Mouse (Mus musculus): ENCODE measurements around the gene Armh3. TPM values are rescaled to one million over a fixed set of nuclear protein-coding genes. Genes with fewer than 3 reads are reported as not detected.
A peak's percentile ranks its signal among the peaks of the same experiment; 100 is the strongest.
"Not testable (repeated sequence)": the region's sequence is repeated elsewhere in the genome, so short reads cannot be mapped to it uniquely, and the experiment has no call there.

The Armh3 gene
- polyA plus RNA-seq, 1 experiment from 2014 or later, result 23.9 TPM

DNA sequence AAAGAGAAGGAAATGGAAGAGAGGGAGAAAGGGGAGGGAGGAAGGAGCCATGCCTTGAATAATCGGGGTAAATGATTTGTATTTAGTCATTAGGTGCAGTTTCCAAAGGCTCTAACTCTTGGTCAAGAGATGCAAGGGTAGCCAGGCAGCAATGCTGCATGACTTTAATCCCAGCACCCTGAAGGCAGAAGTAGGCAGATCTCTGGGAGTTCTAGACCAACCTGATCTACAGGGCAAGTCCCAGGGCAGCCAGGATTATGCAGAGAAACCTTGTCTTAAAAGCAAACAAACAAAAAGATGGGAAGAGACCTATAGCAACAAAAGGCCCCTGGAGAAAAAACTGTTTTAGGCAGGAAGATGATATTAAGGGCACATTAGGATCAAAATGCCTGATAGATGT, 1.1 kb upstream of the Armh3 start:
- H3K9ac ChIP-seq, result 0 out of 2 replicates have a peak overlapping the region, but pooled peaks have one; percentile 71
- H3K27me3 ChIP-seq, result peaks cover 19% of the 10 kb centered on the region
- 84% methylated on average over 1 of the region's 1 CpGs for WGBS
- no peak overlapping the region for H3K4me3 ChIP-seq
- H3K36me3 ChIP-seq, result no peaks in the 10 kb centered on the region
- ATAC-seq (ENCODE audit: low FRiP score), result no peak
- H3K4me2 ChIP-seq, result no peak overlapping the region; the same call in 1 of the 2 replicates
- H3K27ac ChIP-seq, result no peak overlapping the region
- peaks cover 24% of the 10 kb centered on the region for H3K4me1 ChIP-seq (replicated peaks)
- no peaks in the 10 kb centered on the region for H3K9me3 ChIP-seq

GRCm38 (mm10) chr19:45998694-45999217, 468 bp upstream of the Armh3 start:
- Histone ChIP-seq H3K4me1 (replicated peaks) (peaks cover 18% of the 10 kb centered on the region), H3K9me3 (no peaks in the 10 kb centered on the region), H3K27me3 (peaks cover 13% of the 10 kb centered on the region; the same call in 1 of the 2 replicates), H3K36me3 (no peaks in the 10 kb centered on the region), H3K9ac (peak overlapping the region; percentile 71), H3K27ac (peak overlapping the region; percentile 18; the same call in 1 of the 2 replicates), H3K4me2 (peak overlapping the region; percentile 65), H3K4me3 (peak overlapping the region; percentile 87)
- WGBS, result 15% methylated on average over 8 of the region's 8 CpGs
- ATAC-seq (ENCODE audit: low FRiP score), result peak; percentile 59

DNA sequence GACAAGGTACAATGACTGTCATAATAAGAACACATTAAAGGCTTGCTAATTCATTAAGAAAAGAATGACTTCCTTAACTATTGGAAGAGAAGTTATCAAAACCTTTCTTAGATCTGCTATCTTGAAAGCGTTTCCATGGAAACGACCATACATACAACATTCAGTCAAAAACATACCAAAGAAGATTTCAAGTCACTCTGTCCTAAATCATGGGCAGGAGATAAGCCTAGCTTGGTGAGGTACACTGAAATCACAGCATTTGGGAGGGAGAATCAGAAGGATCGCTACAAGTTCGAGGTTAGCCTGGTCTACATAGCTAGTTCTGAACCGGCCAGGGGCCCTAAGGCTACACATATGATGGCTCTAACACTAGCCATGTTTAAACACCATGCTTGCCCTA, 923 bp downstream of the Armh3 start:
- Histone ChIP-seq H3K4me1 (replicated peaks) (peaks cover 10% of the 10 kb centered on the region), H3K9ac (peak overlapping the region; percentile 91), H3K27me3 (0 out of 2 replicates have a peak, but pooled peaks cover 4% of the 10 kb centered on the region), H3K27ac (peak overlapping the region; percentile 97), H3K4me3 (peak overlapping the region; percentile 87), H3K4me2 (peak overlapping the region; percentile 65), H3K36me3 (no peaks in the 10 kb centered on the region), H3K9me3 (no peaks in the 10 kb centered on the region)
- no peak for ATAC-seq (ENCODE audit: low FRiP score)
- WGBS, result 67% methylated on average over 5 of the region's 5 CpGs

- Histone ChIP-seq H3K27me3 (no peaks in the 10 kb centered on the region), H3K36me3 (peaks cover 5% of the 10 kb centered on the region; the same call in 1 of the 2 replicates), H3K4me2 (no peak overlapping the region), H3K9me3 (no peaks in the 10 kb centered on the region), H3K9ac (no peak overlapping the region), H3K4me1 (replicated peaks) (peaks cover 10% of the 10 kb centered on the region), H3K27ac (no peak overlapping the region), H3K4me3 (no peak overlapping the region)
- no peak for ATAC-seq (ENCODE audit: low FRiP score)
- WGBS, result 97% methylated on average over 13 of the region's 13 CpGs
Observed at GRCm38 (mm10) chr19:45993981-45994737, 4.1 kb downstream of the Armh3 start.

DNA sequence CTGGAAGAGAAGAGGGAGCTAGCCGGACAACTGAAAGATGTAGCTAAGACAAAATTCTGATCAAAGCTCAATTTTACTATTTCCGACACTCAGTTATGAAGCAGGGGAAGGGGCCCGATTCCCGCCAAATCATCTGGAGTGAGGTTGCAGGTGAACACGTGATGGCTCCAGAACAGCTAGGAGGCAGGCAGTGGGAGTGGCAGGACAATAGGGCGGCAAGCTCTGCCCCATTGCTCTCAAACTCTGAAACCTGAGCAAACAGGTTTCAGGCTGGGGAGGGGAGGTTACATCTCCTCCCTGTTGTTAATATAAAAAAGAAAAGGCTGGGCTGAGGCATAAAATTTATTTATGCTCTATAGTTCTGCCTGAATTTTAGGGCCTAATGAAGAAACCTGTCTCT, 4.8 kb downstream of the Armh3 start:
- 89% methylated on average over 6 of the region's 6 CpGs for WGBS
- not testable (repeated sequence) for H3K27ac ChIP-seq; H3K4me2 ChIP-seq; ATAC-seq (ENCODE audit: low FRiP score); H3K27me3 ChIP-seq; H3K9ac ChIP-seq; H3K9me3 ChIP-seq; H3K4me3 ChIP-seq
- H3K36me3 ChIP-seq, result peaks cover 10% of the 10 kb centered on the region
- H3K4me1 ChIP-seq (replicated peaks), result peaks cover 10% of the 10 kb centered on the region

- H3K4me1 ChIP-seq (replicated peaks), result no peaks in the 10 kb centered on the region
- H3K27me3 ChIP-seq, result no peaks in the 10 kb centered on the region
- no peak overlapping the region for H3K27ac ChIP-seq
- H3K9ac ChIP-seq, result no peak overlapping the region
- H3K36me3 ChIP-seq, result peaks cover 19% of the 10 kb centered on the region
- H3K9me3 ChIP-seq, result no peaks in the 10 kb centered on the region
- no peak overlapping the region for H3K4me2 ChIP-seq
- WGBS, result 91% methylated on average over 3 of the region's 3 CpGs
- H3K4me3 ChIP-seq, result no peak overlapping the region
- no peak for ATAC-seq (ENCODE audit: low FRiP score)
Observed at GRCm38 (mm10) chr19:45991171-45991570, 7.1 kb downstream of the Armh3 start.

GRCm38 (mm10) chr19:45988238-45988637, 10.1 kb downstream of the Armh3 start:
- ATAC-seq (ENCODE audit: low FRiP score), result no peak
- H3K36me3 ChIP-seq, result peaks cover 19% of the 10 kb centered on the region
- H3K9me3 ChIP-seq, result no peaks in the 10 kb centered on the region
- H3K4me3 ChIP-seq, result no peak overlapping the region
- H3K4me2 ChIP-seq, result no peak overlapping the region
- 98% methylated on average over 3 of the region's 3 CpGs for WGBS
- no peak overlapping the region for H3K27ac ChIP-seq
- no peaks in the 10 kb centered on the region for H3K4me1 ChIP-seq (replicated peaks)
- no peak overlapping the region for H3K9ac ChIP-seq
- no peaks in the 10 kb centered on the region for H3K27me3 ChIP-seq

DNA sequence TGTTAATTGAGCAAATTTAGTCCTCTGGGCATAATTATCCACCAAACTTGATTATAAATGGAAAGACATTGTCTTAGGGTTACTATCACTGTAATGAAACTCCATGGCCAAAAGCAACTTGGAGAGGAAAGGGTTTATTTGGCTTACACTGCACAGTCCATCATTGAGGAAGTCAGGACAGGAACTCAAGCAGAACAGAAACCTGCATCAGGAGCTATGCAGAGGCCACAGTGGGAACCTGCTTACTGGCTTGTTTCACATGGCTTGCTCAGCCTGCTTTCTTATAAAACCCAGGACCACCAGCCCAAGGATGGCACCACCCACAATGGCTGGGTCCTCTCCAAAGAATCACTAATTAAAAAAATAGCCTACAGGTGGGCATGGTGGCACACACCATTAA, 13.9 kb downstream of the Armh3 start:
- Histone ChIP-seq H3K9me3 (no peaks in the 10 kb centered on the region), H3K36me3 (peaks cover 21% of the 10 kb centered on the region), H3K4me2 (no peak overlapping the region), H3K9ac (no peak overlapping the region), H3K27me3 (no peaks in the 10 kb centered on the region), H3K27ac (no peak overlapping the region), H3K4me3 (no peak overlapping the region), H3K4me1 (replicated peaks) (no peaks in the 10 kb centered on the region)
- ATAC-seq (ENCODE audit: low FRiP score), result no peak

GRCm38 (mm10) chr19:45960770-45961169, 37.5 kb downstream of the Armh3 start:
- Histone ChIP-seq H3K9ac (no peak overlapping the region), H3K36me3 (peaks cover 66% of the 10 kb centered on the region)
- WGBS, result 28% methylated on average over 5 of the region's 5 CpGs

GRCm38 (mm10) chr19:45956736-45957135, 41.6 kb downstream of the Armh3 start:
- peaks cover 9% of the 10 kb centered on the region for H3K4me1 ChIP-seq (replicated peaks)
- no peak overlapping the region for H3K9ac ChIP-seq
- ATAC-seq (ENCODE audit: low FRiP score), result no peak
- H3K4me2 ChIP-seq, result no peak overlapping the region
- 94% methylated on average over 7 of the region's 7 CpGs for WGBS
- H3K27me3 ChIP-seq, result no peaks in the 10 kb centered on the region
- H3K4me3 ChIP-seq, result no peak overlapping the region
- no peak overlapping the region for H3K27ac ChIP-seq
- no peaks in the 10 kb centered on the region for H3K9me3 ChIP-seq
- H3K36me3 ChIP-seq, result peaks cover 50% of the 10 kb centered on the region

More at GRCm38 (mm10) chr19:45960770-45961169, 37.5 kb downstream of the Armh3 start:
- Histone ChIP-seq H3K27me3 (no peaks in the 10 kb centered on the region), H3K9me3 (no peaks in the 10 kb centered on the region), H3K27ac (no peak overlapping the region), H3K4me1 (replicated peaks) (peaks cover 9% of the 10 kb centered on the region), H3K4me3 (no peak overlapping the region), H3K4me2 (no peak overlapping the region)
- no peak for ATAC-seq (ENCODE audit: low FRiP score)

DNA sequence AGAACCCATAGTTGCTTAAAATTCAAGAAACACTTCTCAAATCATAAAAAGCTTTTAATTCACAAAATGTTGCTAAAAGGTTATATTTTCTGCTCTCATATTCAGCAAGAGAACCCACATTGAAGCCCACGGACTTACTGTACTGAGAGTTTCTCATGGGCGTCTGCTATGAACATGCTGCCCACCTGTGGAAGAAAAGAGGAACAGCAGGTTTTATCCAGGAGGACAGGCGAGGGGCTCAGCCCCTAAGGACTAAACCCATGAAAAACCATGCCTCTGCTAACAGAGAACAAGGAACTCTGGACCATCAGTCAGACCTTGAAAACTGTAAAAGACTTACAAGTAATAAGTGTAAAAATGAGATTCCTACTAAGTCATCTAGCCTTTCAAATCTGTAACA, 45.0 kb downstream of the Armh3 start:
- no peak overlapping the region for H3K9ac ChIP-seq
- H3K9me3 ChIP-seq, result no peaks in the 10 kb centered on the region
- no peak for ATAC-seq (ENCODE audit: low FRiP score)
- H3K36me3 ChIP-seq, result peaks cover 50% of the 10 kb centered on the region
- H3K4me2 ChIP-seq, result no peak overlapping the region
- WGBS, result 11% methylated on average over 3 of the region's 3 CpGs
- H3K4me1 ChIP-seq (replicated peaks), result no peaks in the 10 kb centered on the region
- H3K27ac ChIP-seq, result no peak overlapping the region
- H3K27me3 ChIP-seq, result no peaks in the 10 kb centered on the region
- H3K4me3 ChIP-seq, result no peak overlapping the region

DNA sequence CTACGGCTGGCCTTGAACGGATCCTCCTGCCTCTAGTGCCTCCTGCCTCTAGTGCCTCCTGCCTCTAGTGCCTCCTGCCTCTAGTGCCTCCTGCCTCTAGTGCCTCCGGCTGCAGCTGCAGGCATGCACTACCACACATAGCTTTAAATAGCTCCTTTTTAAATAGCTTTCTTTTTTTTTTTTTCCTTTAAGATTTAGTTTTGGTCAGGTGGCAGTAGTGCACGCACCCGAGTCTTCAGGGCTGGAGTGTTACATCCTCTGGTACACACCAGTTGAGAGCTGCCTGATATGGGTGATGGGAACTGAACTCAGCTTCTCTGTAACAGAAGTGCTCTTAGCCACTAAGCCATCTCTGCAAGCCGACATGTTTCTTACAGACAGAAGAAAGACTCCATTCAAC, 49.1 kb downstream of the Armh3 start:
- 91% methylated on average over 6 of the region's 6 CpGs for WGBS
- Histone ChIP-seq H3K27ac (no peak overlapping the region), H3K9me3 (no peaks in the 10 kb centered on the region), H3K4me3 (no peak overlapping the region), H3K9ac (no peak overlapping the region), H3K27me3 (no peaks in the 10 kb centered on the region), H3K4me2 (no peak overlapping the region), H3K36me3 (peaks cover 49% of the 10 kb centered on the region), H3K4me1 (replicated peaks) (no peaks in the 10 kb centered on the region)
- ATAC-seq (ENCODE audit: low FRiP score), result no peak

DNA sequence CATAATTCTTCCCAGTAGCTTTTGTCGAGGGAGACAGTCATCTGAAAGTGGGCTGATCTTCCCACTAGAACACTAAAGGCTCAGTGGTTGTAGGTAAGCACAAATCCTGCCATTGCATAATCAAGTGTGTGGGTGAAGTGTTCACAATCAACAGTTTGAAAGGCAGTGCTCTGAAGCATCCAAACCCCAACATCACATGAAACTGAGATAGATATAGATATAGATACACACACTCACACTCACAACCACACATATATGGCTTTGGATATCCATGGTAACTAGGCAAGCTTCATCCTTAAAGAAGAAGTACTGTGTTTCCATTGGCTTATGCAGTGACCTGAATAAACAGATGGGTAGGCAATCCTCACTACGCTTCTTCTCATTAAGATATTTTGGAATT, 50.5 kb downstream of the Armh3 start:
- WGBS, result 92% methylated on average over 2 of the region's 2 CpGs
- no peak for ATAC-seq (ENCODE audit: low FRiP score)
- Histone ChIP-seq H3K36me3 (peaks cover 55% of the 10 kb centered on the region), H3K4me3 (no peak overlapping the region), H3K27me3 (no peaks in the 10 kb centered on the region), H3K27ac (no peak overlapping the region), H3K9me3 (no peaks in the 10 kb centered on the region), H3K4me1 (replicated peaks) (no peaks in the 10 kb centered on the region), H3K4me2 (no peak overlapping the region), H3K9ac (no peak overlapping the region)

All from hindbrain, embryonic 13.5 days (tissue).